In genomic region chr19:46338331-46338936, GRCm38 (mm10) we compare ENCODE assay signal across 8 mouse cellular contexts. TPM values are rescaled to one million over a fixed set of nuclear protein-coding genes. Genes with fewer than 3 reads are reported as not detected.
DNase-seq lines count a peak whose midpoint lies in the region; ATAC-seq and TF ChIP-seq lines count a peak whose summit lies in the region.

Cuedc2 (minus strand) TSS chr19:46338702.

- peak within 1 kb of the TSS; percentile 94 for H3K4me2 ChIP-seq in forebrain, embryonic 16.5 days (ENCODE audit: low read length)
- H3K4me2 ChIP-seq in lung, embryonic 14.5 days = peak within 1 kb of the TSS; percentile 65

- no peaks in the 10 kb centered on the region for H3K27me3 ChIP-seq in G1E (ENCODE audit: insufficient read depth, low read length)
- H3K27me3 ChIP-seq in forebrain, embryonic 16.5 days (replicated peaks; ENCODE audit: control insufficient read depth, insufficient read depth, low read length) = no peaks in the 10 kb centered on the region
- no peaks in the 10 kb centered on the region for H3K27me3 ChIP-seq in lung, embryonic 14.5 days (ENCODE audit: insufficient read depth, low read length)
- no peaks in the 10 kb centered on the region for H3K27me3 ChIP-seq in thymus, adult 2 months (ENCODE audit: control insufficient read depth, insufficient read depth, low read length)

- H3K36me3 ChIP-seq in G1E (replicated peaks) = peaks cover 30% of the 10 kb centered on the region
- no peaks in the 10 kb centered on the region for H3K36me3 ChIP-seq in forebrain, embryonic 16.5 days (ENCODE audit: control insufficient read depth, insufficient read depth)
- no peaks in the 10 kb centered on the region for H3K36me3 ChIP-seq in lung, embryonic 14.5 days (ENCODE audit: insufficient read depth)
- H3K36me3 ChIP-seq in thymus, adult 2 months (ENCODE audit: control insufficient read depth, insufficient read depth, low read length) = no peaks in the 10 kb centered on the region

- peak; percentile 31; the same call in 1 of the 2 replicates for TF ChIP-seq POLR2A in olfactory bulb, adult 2 months (IDR thresholded peaks at IDR 0.05; ENCODE audit: insufficient read depth, low read depth, low read length)
- TF ChIP-seq POLR2A in thymus, adult 2 months (IDR thresholded peaks at IDR 0.05; ENCODE audit: control insufficient read depth, extremely low read depth, insufficient read depth, low read length, poor library complexity) = 0 out of 2 replicates have a peak, but pooled peaks have one; percentile 9

- peak; percentile 65 for DNase-seq in G1E (ENCODE audit: low spot score)
- DNase-seq in cerebellum, adult 18-20 months = peak; percentile 97 to 98
- peak; percentile 98 to 100 for DNase-seq in heart, postnatal 36 days
- DNase-seq in layer of hippocampus, adult 2 months (ENCODE audit: low spot score in 2 of 2) = peak; percentile 97 to 98
- DNase-seq in lung, embryonic 14.5 days = peak; percentile 99
- peak; percentile 96 for DNase-seq in thymus, adult 2 months

- peak within 1 kb of the TSS; percentile 83 for H3K27ac ChIP-seq in forebrain, embryonic 16.5 days (ENCODE audit: low read length)
- peak within 1 kb of the TSS; percentile 86 for H3K27ac ChIP-seq in layer of hippocampus, adult 2 months
- H3K27ac ChIP-seq in lung, embryonic 14.5 days (ENCODE audit: low read depth) = peak within 1 kb of the TSS; percentile 25
- H3K27ac ChIP-seq in olfactory bulb, adult 2 months (ENCODE audit: insufficient read depth, low read depth, low read length) = peak within 1 kb of the TSS; percentile 53
- H3K27ac ChIP-seq in thymus, adult 2 months (ENCODE audit: control insufficient read depth, insufficient read depth, low read length) = peak within 1 kb of the TSS; percentile 13; the same call in 1 of the 2 replicates

- peak within 1 kb of the TSS; percentile 76 for H3K4me3 ChIP-seq in G1E (ENCODE audit: low read depth, low read length)
- peak within 1 kb of the TSS; percentile 87 for H3K4me3 ChIP-seq in forebrain, embryonic 16.5 days (replicated peaks; ENCODE audit: low read length)
- H3K4me3 ChIP-seq in layer of hippocampus, adult 2 months = peak within 1 kb of the TSS; percentile 97
- peak within 1 kb of the TSS; percentile 59 for H3K4me3 ChIP-seq in lung, embryonic 14.5 days (ENCODE audit: low read depth, low read length)
- peak within 1 kb of the TSS; percentile 84 for H3K4me3 ChIP-seq in olfactory bulb, adult 2 months (ENCODE audit: insufficient read depth, low read depth, low read length)
- peak within 1 kb of the TSS; percentile 72 for H3K4me3 ChIP-seq in thymus, adult 2 months (ENCODE audit: control insufficient read depth, insufficient read depth, low read length)

- ATAC-seq in G1E (ENCODE audit: extremely low read depth, insufficient number of reproducible peaks, low FRiP score, poor library complexity, severe bottlenecking) = peak; percentile 61
- ATAC-seq in forebrain, embryonic 16.5 days = peak; percentile 89
- peak; percentile 89 for ATAC-seq in lung, embryonic 14.5 days (ENCODE audit: insufficient read depth)

- intact Hi-C loops in heart, postnatal 36 days (cut with DNase I) = loop anchor here (1.0 to 5.0 kb wide), 3 partner anchors 18 to 104 kb away; no protein-coding TSS in a partner anchor

- TF ChIP-seq CTCF in G1E (IDR thresholded peaks at IDR 0.05; ENCODE audit: low read depth, low read length) = no peak
- TF ChIP-seq CTCF in layer of hippocampus, adult 2 months (conservative IDR thresholded peaks at IDR 0.05) = peak; percentile 89
- peak; percentile 68 for TF ChIP-seq CTCF in lung, embryonic 14.5 days (IDR thresholded peaks at IDR 0.05; ENCODE audit: low read depth)
- no peak for TF ChIP-seq CTCF in olfactory bulb, adult 2 months (IDR thresholded peaks at IDR 0.05; ENCODE audit: insufficient read depth, low read depth, low read length)
- 0 out of 2 replicates have a peak, but pooled peaks have one; percentile 11 for TF ChIP-seq CTCF in thymus, adult 2 months (IDR thresholded peaks at IDR 0.05; ENCODE audit: borderline replicate concordance, control insufficient read depth, extremely low read depth, insufficient read depth, low read length, poor library complexity)

- no peaks in the 10 kb centered on the region for H3K9me3 ChIP-seq in G1E (replicated peaks)
- H3K9me3 ChIP-seq in forebrain, embryonic 16.5 days (ENCODE audit: control insufficient read depth, low read length) = no peaks in the 10 kb centered on the region
- no peaks in the 10 kb centered on the region for H3K9me3 ChIP-seq in lung, embryonic 14.5 days (ENCODE audit: low read depth, low read length)

- under 1% methylated on average over 31 of the region's 31 CpGs for WGBS in forebrain, embryonic 16.5 days
- WGBS in lung, embryonic 14.5 days = under 1% methylated on average over 31 of the region's 31 CpGs
- under 1% methylated on average over 31 of the region's 31 CpGs for WGBS in olfactory bulb, adult 2 months
- WGBS in thymus, adult 2 months = under 1% methylated on average over 31 of the region's 31 CpGs

- H3K4me1 ChIP-seq in G1E (ENCODE audit: insufficient read depth, low read depth, low read length) = peaks cover 51% of the 10 kb centered on the region
- H3K4me1 ChIP-seq in forebrain, embryonic 16.5 days (replicated peaks; ENCODE audit: control insufficient read depth, insufficient read depth, low read length) = peaks cover 27% of the 10 kb centered on the region
- peaks cover 3% of the 10 kb centered on the region; the same call in 1 of the 2 replicates for H3K4me1 ChIP-seq in lung, embryonic 14.5 days (ENCODE audit: insufficient read depth)
- H3K4me1 ChIP-seq in olfactory bulb, adult 2 months (ENCODE audit: control insufficient read depth, insufficient read depth, low read length) = peaks cover 21% of the 10 kb centered on the region
- H3K4me1 ChIP-seq in thymus, adult 2 months (replicated peaks; ENCODE audit: control insufficient read depth, insufficient read depth, low read length) = peaks cover 15% of the 10 kb centered on the region

- peak within 1 kb of the TSS; percentile 91 for H3K9ac ChIP-seq in forebrain, embryonic 16.5 days (replicated peaks; ENCODE audit: low read depth, low read length)
- peak within 1 kb of the TSS; percentile 66 for H3K9ac ChIP-seq in lung, embryonic 14.5 days

RNA-seq across cellular contexts. Expression of gene Cuedc2, which starts in this region (rescaled TPM):
- total RNA-seq in G1E (2014; fragmentation: Nextera tagmentation) (39.2 and 73.6 TPM in 2 replicates), G1E (2017) (142 and 148 TPM in 2 replicates)
- 124 and 147 TPM in 2 replicates for polyA plus RNA-seq in G1E (2012)
- polyA plus RNA-seq in forebrain, embryonic 16.5 days (2015; fragmentation: Nextera tagmentation; extraction: Ambion mirVana) = 375 and 392 TPM in 2 replicates
- 10 to 100 TPM; 87.2 to 94.6 TPM for total RNA-seq in heart, postnatal 36 days (2021)
- 100 to 1,000 TPM; 171 to 178 TPM for total RNA-seq in layer of hippocampus, adult 2 months (2021)
- polyA plus RNA-seq in lung, embryonic 14.5 days (2014; fragmentation: Nextera tagmentation; extraction: Ambion mirVana) = 132 and 145 TPM in 2 replicates
- not detected in 2 replicates for polyA plus RNA-seq in olfactory bulb, adult 2 months (2012; ENCODE audit: insufficient read depth, insufficient read length, low replicate concordance, missing spikeins)
- polyA plus RNA-seq in thymus, adult 2 months (2012; rRNA removed) = 85.4 and 105 TPM in 2 replicates

Comparison
In these comparisons a context has a peak if more than half of its experiments do, and no peak if none do; other contexts are left out.
1. Peak in every context shown above with its lines: DNase-seq, ATAC-seq, H3K4me3 ChIP-seq and H3K27ac ChIP-seq.
2. RNA of gene Cuedc2 (polyA plus RNA-seq): 375 to 392 TPM in forebrain, embryonic 16.5 days, 124 to 147 TPM in G1E, 132 to 145 TPM in lung, embryonic 14.5 days and 85.4 to 105 TPM in thymus, adult 2 months; not detected in olfactory bulb, adult 2 months; every median in the first group is over 10 times any median in the second.
3. CTCF ChIP-seq: peak in layer of hippocampus, adult 2 months (single experiment), lung, embryonic 14.5 days (single experiment) and thymus, adult 2 months (single experiment); none in G1E (single experiment) and olfactory bulb, adult 2 months (single experiment).
4. H3K27ac ChIP-seq: peak in every context shown above with its lines; median percentile 86 in layer of hippocampus, adult 2 months; 83 in forebrain, embryonic 16.5 days; 53 in olfactory bulb, adult 2 months; 25 in lung, embryonic 14.5 days; 13 in thymus, adult 2 months.